Mouse (Mus musculus): ENCODE results near the gene Olfr68. TPM values are rescaled to one million over a fixed set of nuclear protein-coding genes. Genes with fewer than 3 reads are reported as not detected.

Olfr68 gene
- polyA plus RNA-seq, 1 experiment from 2014 or later: not detected

- no peaks in the 10 kb centered on the region for H3K36me3 ChIP-seq (replicated peaks)
- no peak within 1 kb of the TSS for H3K27ac ChIP-seq
- 82% methylated on average over 2 of the region's 2 CpGs for WGBS
- no peaks in the 10 kb centered on the region for H3K4me1 ChIP-seq
- H3K9ac ChIP-seq: no peak within 1 kb of the TSS
- no peak for ATAC-seq (ENCODE audit: low FRiP score)
- H3K4me2 ChIP-seq: no peak within 1 kb of the TSS
- no peak within 1 kb of the TSS for H3K4me3 ChIP-seq (replicated peaks)
- H3K27me3 ChIP-seq: no peaks in the 10 kb centered on the region
- H3K9me3 ChIP-seq: no peaks in the 10 kb centered on the region
Measured at GRCm38 (mm10) chr7:103744843-103745242, 34.7 kb downstream of the Olfr68 start, which contains the start of gene Olfr629. Gene Olfr629 (minus strand): TSS chr7:103744943.

GRCm38 (mm10) chr7:103730074-103730473 lies 49.4 kb downstream of the Olfr68 start, which contains the start of gene Olfr628:
Gene Olfr628 (plus strand): TSS chr7:103730374.
- 82% methylated on average over 1 of the region's 1 CpGs for WGBS

More at GRCm38 (mm10) chr7:103730074-103730473, 49.4 kb downstream of the Olfr68 start, which contains the start of gene Olfr628:
- Histone ChIP-seq H3K9me3 (no peaks in the 10 kb centered on the region), H3K4me1 (no peaks in the 10 kb centered on the region), H3K4me2 (no peak within 1 kb of the TSS), H3K27me3 (no peaks in the 10 kb centered on the region), H3K9ac (no peak within 1 kb of the TSS), H3K36me3 (replicated peaks) (no peaks in the 10 kb centered on the region), H3K27ac (no peak within 1 kb of the TSS), H3K4me3 (replicated peaks) (no peak within 1 kb of the TSS)
- no peak for ATAC-seq (ENCODE audit: low FRiP score)

Other genes starting within 250 kb of the Olfr68 start
- not detected in 2 replicates for gene Olfr612, start 237.0 kb downstream of the Olfr68 start, polyA plus RNA-seq (2016; fragmentation: Nextera tagmentation; extraction: Ambion mirVana)
- not detected in 2 replicates for gene Olfr613, start 231.6 kb downstream of the Olfr68 start, polyA plus RNA-seq (2016; fragmentation: Nextera tagmentation; extraction: Ambion mirVana)
- not detected in 2 replicates for gene Olfr615, start 223.6 kb downstream of the Olfr68 start, polyA plus RNA-seq (2016; fragmentation: Nextera tagmentation; extraction: Ambion mirVana)
- gene Olfr616, start 210.6 kb downstream of the Olfr68 start, polyA plus RNA-seq (2016; fragmentation: Nextera tagmentation; extraction: Ambion mirVana): not detected in 2 replicates
- gene Olfr617, start 206.6 kb downstream of the Olfr68 start, polyA plus RNA-seq (2016; fragmentation: Nextera tagmentation; extraction: Ambion mirVana): not detected in 2 replicates
- gene Olfr618, start 189.6 kb downstream of the Olfr68 start, polyA plus RNA-seq (2016; fragmentation: Nextera tagmentation; extraction: Ambion mirVana): not detected in 2 replicates
- gene Olfr619, start 179.1 kb downstream of the Olfr68 start, polyA plus RNA-seq (2016; fragmentation: Nextera tagmentation; extraction: Ambion mirVana): not detected in 2 replicates
- not detected in 2 replicates for gene Olfr620, start 167.2 kb downstream of the Olfr68 start, polyA plus RNA-seq (2016; fragmentation: Nextera tagmentation; extraction: Ambion mirVana)
- gene Olfr622, start 137.0 kb downstream of the Olfr68 start, polyA plus RNA-seq (2016; fragmentation: Nextera tagmentation; extraction: Ambion mirVana): not detected in 2 replicates
- gene Olfr623, start 116.0 kb downstream of the Olfr68 start, polyA plus RNA-seq (2016; fragmentation: Nextera tagmentation; extraction: Ambion mirVana): not detected in 2 replicates
- gene Olfr624, start 108.5 kb downstream of the Olfr68 start, polyA plus RNA-seq (2016; fragmentation: Nextera tagmentation; extraction: Ambion mirVana): 0.04 TPM in 2 replicates
- not detected in 2 replicates for gene Olfr625-ps1, start 97.0 kb downstream of the Olfr68 start, polyA plus RNA-seq (2016; fragmentation: Nextera tagmentation; extraction: Ambion mirVana)
- not detected in 2 replicates for gene Olfr243, start 65.0 kb downstream of the Olfr68 start, polyA plus RNA-seq (2016; fragmentation: Nextera tagmentation; extraction: Ambion mirVana)
- not detected in 2 replicates for gene Olfr628, start 49.3 kb downstream of the Olfr68 start, polyA plus RNA-seq (2016; fragmentation: Nextera tagmentation; extraction: Ambion mirVana)
- not detected in 2 replicates for gene Olfr629, start 34.8 kb downstream of the Olfr68 start, polyA plus RNA-seq (2016; fragmentation: Nextera tagmentation; extraction: Ambion mirVana)
- not detected in 2 replicates for gene Olfr630, start 22.4 kb downstream of the Olfr68 start, polyA plus RNA-seq (2016; fragmentation: Nextera tagmentation; extraction: Ambion mirVana)
- gene Olfr69, start 8.1 kb downstream of the Olfr68 start, polyA plus RNA-seq (2016; fragmentation: Nextera tagmentation; extraction: Ambion mirVana): not detected in 2 replicates
- gene Olfr67, start 12.1 kb upstream of the Olfr68 start, polyA plus RNA-seq (2016; fragmentation: Nextera tagmentation; extraction: Ambion mirVana): not detected in 2 replicates
- gene Hbb-bt, start 34.3 kb upstream of the Olfr68 start, polyA plus RNA-seq (2016; fragmentation: Nextera tagmentation; extraction: Ambion mirVana): 599 and 788 TPM in 2 replicates
- 465 and 620 TPM in 2 replicates for gene Hbb-bs, start 48.4 kb upstream of the Olfr68 start, polyA plus RNA-seq (2016; fragmentation: Nextera tagmentation; extraction: Ambion mirVana)
- 0.50 TPM in 1 of 2 replicates, not detected in the other for gene Hbb-bh2, start 60.8 kb upstream of the Olfr68 start, polyA plus RNA-seq (2016; fragmentation: Nextera tagmentation; extraction: Ambion mirVana)
- gene Hbb-bh1, start 63.5 kb upstream of the Olfr68 start, polyA plus RNA-seq (2016; fragmentation: Nextera tagmentation; extraction: Ambion mirVana): 427 and 624 TPM in 2 replicates
- gene Hbb-y, start 73.5 kb upstream of the Olfr68 start, polyA plus RNA-seq (2016; fragmentation: Nextera tagmentation; extraction: Ambion mirVana): 6,398 and 8,559 TPM in 2 replicates
- gene Olfr66, start 106.6 kb upstream of the Olfr68 start, polyA plus RNA-seq (2016; fragmentation: Nextera tagmentation; extraction: Ambion mirVana): not detected in 2 replicates
- not detected in 2 replicates for gene Olfr64, start 114.8 kb upstream of the Olfr68 start, polyA plus RNA-seq (2016; fragmentation: Nextera tagmentation; extraction: Ambion mirVana)
- gene Olfr65, start 123.8 kb upstream of the Olfr68 start, polyA plus RNA-seq (2016; fragmentation: Nextera tagmentation; extraction: Ambion mirVana): not detected in 2 replicates
- not detected in 2 replicates for gene Olfr631, start 149.1 kb upstream of the Olfr68 start, polyA plus RNA-seq (2016; fragmentation: Nextera tagmentation; extraction: Ambion mirVana)
- not detected in 2 replicates for gene Olfr632, start 154.6 kb upstream of the Olfr68 start, polyA plus RNA-seq (2016; fragmentation: Nextera tagmentation; extraction: Ambion mirVana)
- gene Olfr633, start 164.7 kb upstream of the Olfr68 start, polyA plus RNA-seq (2016; fragmentation: Nextera tagmentation; extraction: Ambion mirVana): not detected in 2 replicates
- not detected in 2 replicates for gene Olfr635, start 191.5 kb upstream of the Olfr68 start, polyA plus RNA-seq (2016; fragmentation: Nextera tagmentation; extraction: Ambion mirVana)
- gene Olfr638, start 219.0 kb upstream of the Olfr68 start, polyA plus RNA-seq (2016; fragmentation: Nextera tagmentation; extraction: Ambion mirVana): not detected in 2 replicates
- gene Olfr639, start 237.6 kb upstream of the Olfr68 start, polyA plus RNA-seq (2016; fragmentation: Nextera tagmentation; extraction: Ambion mirVana): 0.04 TPM in 1 of 2 replicates, not detected in the other
- not detected in 2 replicates for gene Olfr640, start 245.9 kb upstream of the Olfr68 start, polyA plus RNA-seq (2016; fragmentation: Nextera tagmentation; extraction: Ambion mirVana)